Mouse (Mus musculus) spleen, adult 10 weeks (tissue): ENCODE results near the gene 1700030K09Rik. TPM values are rescaled to one million over a fixed set of nuclear protein-coding genes. Genes with fewer than 3 reads are reported as not detected.

Experiments used
- polyA plus RNA-seq: library from polyadenylated mRNA; stranded (reverse); fragments of 350-450 nt; fragmentation: Illumina TruSeq; extraction: RNeasy Lipid Tissue Mini Kit (QIAGEN cat#74804); gene quantifications from one replicate; pipeline ENCODE4 v1.2.3, GENCODE M21; 2015; ENCODE audit warnings: low replicate concordance; ENCODE audit not compliant: insufficient read depth

Gene 1700030K09Rik
- polyA plus RNA-seq: 14.4 TPM

DNA sequence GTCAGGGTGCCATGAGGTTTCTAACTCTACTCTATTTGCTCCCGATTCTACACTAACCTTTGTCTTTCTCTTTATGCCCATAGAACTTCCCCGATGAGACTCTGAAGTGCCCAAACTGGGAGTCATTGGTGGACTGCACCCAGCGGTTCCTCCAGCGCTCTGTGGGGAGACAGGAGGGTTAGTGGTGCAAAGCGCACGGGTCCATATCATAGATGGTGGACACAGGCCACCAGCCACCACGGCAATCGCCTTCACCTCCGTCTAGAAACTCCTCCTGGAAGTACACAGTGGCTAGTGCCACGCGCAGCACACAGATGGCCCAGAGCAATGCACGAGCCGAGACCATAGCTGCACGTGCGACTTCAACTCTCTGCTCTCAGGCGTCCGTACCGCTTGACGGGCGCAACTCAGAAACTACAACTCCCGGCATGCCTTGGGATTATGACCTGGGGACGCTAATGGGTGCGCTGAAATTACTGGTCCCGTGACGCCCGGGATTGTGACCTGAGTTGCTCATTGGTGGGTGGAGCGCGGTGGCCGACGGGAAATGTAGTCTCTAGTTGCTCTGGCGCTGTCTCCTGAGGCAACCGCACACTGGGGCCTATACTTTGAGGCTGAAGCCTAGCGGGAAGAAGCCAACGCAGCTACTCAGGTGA lies at the start of gene 1700030K09Rik, which contains the start of gene Calr3:
Gene 1700030K09Rik (plus strand): TSS at position 543 of the 656 bp plus-strand sequence.
Gene Calr3 (minus strand): TSS at position 533 of the 656 bp plus-strand sequence.

GRCm38 (mm10) chr8:72421362-72422335 lies 22.0 kb upstream of the 1700030K09Rik start, which contains the start of gene Eps15l1:
Eps15l1 (minus strand) TSS chr8:72421460.

DNA sequence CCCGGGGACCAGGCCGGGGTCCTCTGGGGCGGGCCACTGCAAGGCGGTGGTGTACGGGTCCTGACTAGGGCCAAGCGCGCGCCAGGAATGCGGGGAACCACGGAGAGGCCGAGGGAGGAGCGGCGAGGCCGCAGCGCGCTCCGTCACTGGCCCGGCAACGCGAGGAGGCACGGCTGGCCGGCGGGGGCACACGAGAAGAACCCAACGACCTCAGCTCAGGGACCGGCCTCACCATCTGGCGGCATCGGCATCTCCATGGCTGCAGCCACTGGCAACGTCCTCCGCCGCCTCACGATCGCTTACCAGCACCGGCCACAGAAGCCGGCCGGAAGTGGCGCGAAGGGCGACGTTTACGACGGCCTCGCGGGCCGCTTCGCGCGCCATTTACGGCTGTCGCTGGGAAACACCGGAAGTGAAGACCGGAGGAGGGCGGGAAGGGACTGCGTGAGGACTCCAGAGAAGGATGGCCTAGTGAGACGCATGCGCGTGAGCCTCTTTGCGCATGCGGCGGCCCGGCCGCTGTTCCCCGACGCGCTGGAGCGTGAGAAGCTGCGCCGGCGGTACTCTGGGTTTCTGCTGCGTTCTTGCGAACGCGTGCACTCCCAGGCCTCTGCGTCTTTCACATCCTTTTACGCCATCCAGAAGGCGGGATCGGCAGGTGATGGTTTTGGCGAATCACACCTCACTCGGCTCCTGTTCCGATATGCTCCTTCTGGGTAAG lies 31.3 kb downstream of the 1700030K09Rik start, which contains the start of gene Cherp:
Gene Cherp (minus strand): TSS at position 401 of the 721 bp plus-strand sequence.

DNA sequence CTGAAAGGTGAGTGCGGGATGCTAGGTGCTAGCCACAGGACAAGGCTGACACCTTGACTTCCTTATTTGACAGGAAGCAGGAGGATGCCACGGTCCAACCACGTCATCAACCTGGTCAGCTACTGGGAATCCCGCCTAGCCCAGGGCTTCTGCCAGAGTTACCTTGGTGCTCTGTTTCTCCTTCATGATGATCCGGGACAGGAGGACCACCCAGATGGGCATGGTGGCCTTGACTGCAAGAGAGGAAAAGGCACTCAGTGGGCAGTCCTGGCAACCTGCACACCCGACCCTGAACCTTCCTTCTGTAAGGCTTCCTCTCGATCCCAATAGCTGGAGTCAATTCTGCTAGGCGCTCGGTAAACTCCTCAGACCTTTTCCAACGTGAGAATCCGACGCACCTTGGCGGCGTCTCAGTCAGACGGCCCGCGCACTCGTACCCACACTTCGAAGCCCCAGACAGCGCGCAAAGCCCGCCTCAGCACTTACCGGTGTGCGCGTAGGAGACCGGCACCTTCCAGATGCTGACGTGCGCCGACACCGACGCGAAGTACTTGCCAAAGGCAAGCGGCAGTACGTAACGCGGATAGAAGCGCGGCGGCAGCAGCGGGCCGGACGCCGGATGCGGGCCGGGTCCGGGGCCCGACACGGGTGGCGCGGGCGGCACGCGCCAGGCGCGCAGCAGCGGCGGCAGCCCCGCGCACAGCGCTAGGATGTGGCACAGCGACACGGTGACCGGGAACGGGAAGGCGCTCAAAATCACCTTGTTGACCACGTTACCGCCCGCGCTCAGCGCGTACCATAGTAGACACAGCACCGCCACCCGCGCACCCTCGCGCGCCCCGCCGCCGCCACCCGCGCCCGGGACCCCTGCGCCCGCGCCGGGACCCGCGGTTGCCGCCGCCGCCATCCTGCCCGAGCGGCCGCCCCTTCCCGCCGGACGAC lies 48.3 kb downstream of the 1700030K09Rik start, which contains the start of gene Slc35e1:
Gene Slc35e1 (minus strand): TSS at position 935 of the 942 bp plus-strand sequence.

Other genes with a start within 250 kb of the 1700030K09Rik start
- 0.79 TPM for gene Cib3, start 231.0 kb upstream of the 1700030K09Rik start, polyA plus RNA-seq
- not detected for gene Gm11034, start 230.2 kb upstream of the 1700030K09Rik start, polyA plus RNA-seq
- gene Fam32a, start 224.2 kb upstream of the 1700030K09Rik start, polyA plus RNA-seq: 74.4 TPM
- gene Ap1m1, start 203.9 kb upstream of the 1700030K09Rik start, polyA plus RNA-seq: 94.1 TPM
- 4.5 TPM for gene Gm10282, start 138.6 kb upstream of the 1700030K09Rik start, polyA plus RNA-seq
- 88.1 TPM for gene Klf2, start 124.8 kb upstream of the 1700030K09Rik start, polyA plus RNA-seq
- gene Eps15l1, start 22.4 kb upstream of the 1700030K09Rik start, polyA plus RNA-seq: 83.9 TPM
- gene Calr3, start within 50 bp of the 1700030K09Rik start, polyA plus RNA-seq: 0.47 TPM
- gene Cherp, start 31.3 kb downstream of the 1700030K09Rik start, polyA plus RNA-seq: 26.0 TPM
- gene Slc35e1, start 48.7 kb downstream of the 1700030K09Rik start, polyA plus RNA-seq: 40.6 TPM
- gene Med26, start 104.4 kb downstream of the 1700030K09Rik start, polyA plus RNA-seq: 4.5 TPM
- 77.6 TPM for gene Smim7, start 127.2 kb downstream of the 1700030K09Rik start, polyA plus RNA-seq
- 3.2 TPM for gene Tmem38a, start 128.2 kb downstream of the 1700030K09Rik start, polyA plus RNA-seq
- 0.15 TPM for gene Nwd1, start 202.8 kb downstream of the 1700030K09Rik start, polyA plus RNA-seq